Mouse (Mus musculus) MEL (cell line): ENCODE measurements at regions not wholly inside any gene's neighbourhood (a gene's known extent, or its start where the extent isn't known, plus 50 kb on each side); places are given as distances from the start of the nearest gene placed in this dataset.

Experiments used
- DNase-seq: peaks from one replicate; pipeline ENCODE4 v3.0.0; 2011; ENCODE audit warnings: low read depth, low spot score
- H3K27ac ChIP-seq: 2 replicates; pipeline ENCODE4 v1.5.1; 2012; ENCODE audit warnings: low read depth, mild to moderate bottlenecking, control low read depth, low read length, moderate library complexity; ENCODE audit not compliant: control insufficient read depth
- H3K27me3 ChIP-seq, 2 experiments: fragments of 150-350 bp in 1 of 2; sonication (generic) in 1 of 2; 2 replicates each; pipeline ENCODE4 v1.6.1; 2012; ENCODE audit warnings: low read length in 2 of 2, mild to moderate bottlenecking in 2 of 2, improper control_type of control experiment in 1 of 2, moderate library complexity in 1 of 2; ENCODE audit not compliant: insufficient read depth in 2 of 2, control insufficient read depth in 1 of 2
- H3K36me3 ChIP-seq, 2 experiments: 2 replicates each; pipeline ENCODE4 v1.6.1; 2012 to 2014; ENCODE audit warnings: low read length in 2 of 2, improper control_type of control experiment in 1 of 2, inconsistent platforms in 1 of 2, mild to moderate bottlenecking in 1 of 2; ENCODE audit not compliant: insufficient read depth in 2 of 2, control insufficient read depth in 1 of 2
- H3K4me1 ChIP-seq, 2 experiments: fragments of 150-350 bp in 1 of 2; sonication (generic) in 1 of 2; 2 replicates each; pipeline ENCODE4 v1.6.1; 2012; ENCODE audit warnings: low read length in 2 of 2, improper control_type of control experiment in 1 of 2, mild to moderate bottlenecking in 1 of 2; ENCODE audit not compliant: insufficient read depth in 2 of 2, control insufficient read depth in 1 of 2
- H3K4me3 ChIP-seq, 2 experiments: fragments of 150-350 bp in 1 of 2; sonication (generic) in 1 of 2; 2 replicates each; pipeline ENCODE4 v1.5.1; 2012; ENCODE audit warnings: low read depth in 2 of 2, low read length in 2 of 2, mild to moderate bottlenecking in 2 of 2, moderate library complexity in 2 of 2, control low read depth in 1 of 2, improper control_type of control experiment in 1 of 2; ENCODE audit not compliant: control insufficient read depth in 1 of 2, insufficient read depth in 1 of 2
- H3K79me2 ChIP-seq: 2 replicates; pipeline ENCODE4 v1.6.1; 2012; ENCODE audit warnings: mild to moderate bottlenecking, low read length, moderate library complexity; ENCODE audit not compliant: control insufficient read depth, poor library complexity, insufficient read depth
- H3K9ac ChIP-seq: 2 replicates; pipeline ENCODE4 v1.6.1; 2012; ENCODE audit warnings: low read depth, mild to moderate bottlenecking, control low read depth, low read length, moderate library complexity; ENCODE audit not compliant: control insufficient read depth, poor library complexity, severe bottlenecking
- H3K9me3 ChIP-seq: fragments of 150-350 bp; sonication (generic); replicated peaks from 2 replicates; pipeline ENCODE4 v1.6.1; 2012; ENCODE audit warnings: mild to moderate bottlenecking, low read length, improper control_type of control experiment, moderate library complexity; ENCODE audit not compliant: insufficient read depth
- BHLHE40 ChIP-seq: IDR thresholded peaks from 2 replicates; pipeline ENCODE4 v1.6.1; 2012; ENCODE audit warnings: low read depth, mild to moderate bottlenecking, inconsistent platforms, low read length, improper control_type of control experiment, borderline replicate concordance
- ETS1 ChIP-seq: IDR thresholded peaks from 2 replicates; pipeline ENCODE4 v1.6.1; 2012; ENCODE audit warnings: low read depth, mild to moderate bottlenecking, inconsistent platforms, low read length, improper control_type of control experiment, moderate library complexity
- GATA1 ChIP-seq: IDR thresholded peaks from 2 replicates; pipeline ENCODE4 v1.6.1; 2011; ENCODE audit warnings: low read depth, low read length, improper control_type of control experiment
- HCFC1 ChIP-seq: IDR thresholded peaks from 2 replicates; pipeline ENCODE4 v1.6.1; 2012; ENCODE audit warnings: low read depth, mild to moderate bottlenecking, inconsistent platforms, low read length, improper control_type of control experiment, moderate library complexity
- JUND ChIP-seq: IDR thresholded peaks from 2 replicates; pipeline ENCODE4 v1.6.1; 2011; ENCODE audit warnings: low read depth, mild to moderate bottlenecking, improper control_type of control experiment, low read length
- KAT2A ChIP-seq: conservative IDR thresholded peaks from 2 replicates; pipeline ENCODE4 v1.6.1; 2012; ENCODE audit warnings: low read depth, low read length, improper control_type of control experiment, inconsistent platforms
- MEF2A ChIP-seq: IDR thresholded peaks from 2 replicates; pipeline ENCODE4 v1.6.1; 2014; ENCODE audit warnings: low read depth, mild to moderate bottlenecking, inconsistent platforms, low read length, improper control_type of control experiment; ENCODE audit not compliant: poor library complexity, insufficient replicate concordance, severe bottlenecking; ENCODE audit errors: extremely low read depth
- MXI1 ChIP-seq: IDR thresholded peaks from 2 replicates; pipeline ENCODE4 v1.6.1; 2011; ENCODE audit warnings: mild to moderate bottlenecking, low read depth, low read length, improper control_type of control experiment
- MYC ChIP-seq: IDR thresholded peaks from 2 replicates; pipeline ENCODE4 v1.6.1; 2011; ENCODE audit warnings: low read depth, mild to moderate bottlenecking, low read length, improper control_type of control experiment, moderate library complexity
- NELFE ChIP-seq: IDR thresholded peaks from 2 replicates; pipeline ENCODE4 v1.6.1; 2011; ENCODE audit warnings: low read depth, low read length, improper control_type of control experiment
- NRF1 ChIP-seq: IDR thresholded peaks from 2 replicates; pipeline ENCODE4 v1.6.1; 2014; ENCODE audit warnings: low read depth, mild to moderate bottlenecking, inconsistent platforms, low read length, improper control_type of control experiment, moderate library complexity; ENCODE audit not compliant: poor library complexity, insufficient read depth, severe bottlenecking
- POLR2AphosphoS5 ChIP-seq: IDR thresholded peaks from 2 replicates; pipeline ENCODE4 v1.6.1; 2012; ENCODE audit warnings: low read depth, borderline replicate concordance, mild to moderate bottlenecking, inconsistent platforms, low read length, moderate library complexity, mixed read lengths
- RAD21 ChIP-seq: IDR thresholded peaks from 2 replicates; pipeline ENCODE4 v1.6.1; 2011; ENCODE audit warnings: mild to moderate bottlenecking, low read depth, low read length, improper control_type of control experiment
- RCOR1 ChIP-seq: IDR thresholded peaks from 2 replicates; pipeline ENCODE4 v1.6.1; 2012; ENCODE audit warnings: low read depth, mild to moderate bottlenecking, inconsistent platforms, low read length, improper control_type of control experiment
- SMC3 ChIP-seq: IDR thresholded peaks from 2 replicates; pipeline ENCODE4 v1.6.1; 2011; ENCODE audit warnings: low read depth, low read length, improper control_type of control experiment
- TAL1 ChIP-seq: IDR thresholded peaks from 2 replicates; pipeline ENCODE4 v1.6.1; 2012; ENCODE audit warnings: mild to moderate bottlenecking, inconsistent platforms, low read length, moderate library complexity, mixed read lengths
- TBP ChIP-seq: IDR thresholded peaks from 2 replicates; pipeline ENCODE4 v1.8.0; 2011; ENCODE audit warnings: low read depth, low read length, improper control_type of control experiment
- TCF12 ChIP-seq: IDR thresholded peaks from 2 replicates; pipeline ENCODE4 v1.6.1; 2014; ENCODE audit warnings: low read depth, mild to moderate bottlenecking, inconsistent platforms, low read length, improper control_type of control experiment, moderate library complexity
- USF1 ChIP-seq: IDR thresholded peaks from 2 replicates; pipeline ENCODE4 v1.6.1; 2014; ENCODE audit warnings: low read depth, mild to moderate bottlenecking, inconsistent platforms, low read length, improper control_type of control experiment, moderate library complexity
- USF2 ChIP-seq, 2 experiments: IDR thresholded peaks; 2 replicates each; pipeline ENCODE4 v1.6.1; 2011 to 2012; ENCODE audit warnings: improper control_type of control experiment in 2 of 2, low read length in 2 of 2, borderline replicate concordance in 1 of 2, inconsistent platforms in 1 of 2, low read depth in 1 of 2, mild to moderate bottlenecking in 1 of 2; ENCODE audit not compliant: insufficient read depth in 1 of 2
- ZC3H11A ChIP-seq: IDR thresholded peaks from 2 replicates; pipeline ENCODE4 v1.6.1; 2012; ENCODE audit warnings: low read depth, mild to moderate bottlenecking, inconsistent platforms, low read length, improper control_type of control experiment
- ZKSCAN1 ChIP-seq: IDR thresholded peaks from 2 replicates; pipeline ENCODE4 v1.6.1; 2012; ENCODE audit warnings: low read depth, mild to moderate bottlenecking, inconsistent platforms, low read length, improper control_type of control experiment, moderate library complexity
- ZMIZ1 ChIP-seq: IDR thresholded peaks from 2 replicates; pipeline ENCODE4 v1.6.1; 2012; ENCODE audit warnings: low read depth, mild to moderate bottlenecking, inconsistent platforms, low read length, improper control_type of control experiment, moderate library complexity

DNA sequence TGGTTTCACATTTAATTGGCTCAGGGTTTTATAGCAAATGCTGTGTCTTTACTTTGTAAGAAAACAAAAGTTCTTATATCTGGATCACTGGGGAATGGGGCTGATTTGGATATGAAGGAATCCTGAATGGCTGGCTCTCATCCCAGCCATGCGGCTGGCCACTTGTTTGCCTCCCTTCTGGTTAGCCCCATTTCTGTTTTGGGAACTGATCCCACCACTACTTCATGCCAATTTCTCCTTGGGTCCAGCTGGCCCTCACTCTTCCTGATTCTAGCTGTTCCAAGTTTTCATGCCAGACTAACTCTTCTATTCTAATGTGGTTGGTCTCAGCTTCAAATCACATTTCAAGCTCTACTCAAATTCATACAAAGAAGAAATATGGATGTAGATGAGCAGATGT, 5319.6 kb downstream of the 9330182O14Rik start:
- Histone ChIP-seq H3K79me2 (no peaks in the 10 kb centered on the region), H3K36me3 (no peaks in the 10 kb centered on the region), H3K4me1 (no peaks in the 10 kb centered on the region), H3K9ac (no peak overlapping the region), H3K27ac (no peak overlapping the region), H3K4me3 (no peak overlapping the region), H3K9me3 (no peaks in the 10 kb centered on the region), H3K27me3 (no peaks in the 10 kb centered on the region)
- no peak for DNase-seq
- TF ChIP-seq MEF2A (no peak), HCFC1 (no peak), ZKSCAN1 (no peak), USF2 (IDR thresholded peaks at IDR 0.05; ENCODE audit: borderline replicate concordance in 1 of 2, insufficient read depth in 1 of 2, low read depth in 1 of 2, low read length in 2 of 2) (no peak), ZC3H11A (no peak), SMC3 (no peak), JUND (no peak), TAL1 (no peak), MXI1 (no peak), USF1 (no peak), TBP (no peak), GATA1 (no peak), MYC (no peak), ZMIZ1 (no peak), KAT2A (no peak), TCF12 (no peak), ETS1 (no peak), POLR2AphosphoS5 (no peak), BHLHE40 (no peak)

DNA sequence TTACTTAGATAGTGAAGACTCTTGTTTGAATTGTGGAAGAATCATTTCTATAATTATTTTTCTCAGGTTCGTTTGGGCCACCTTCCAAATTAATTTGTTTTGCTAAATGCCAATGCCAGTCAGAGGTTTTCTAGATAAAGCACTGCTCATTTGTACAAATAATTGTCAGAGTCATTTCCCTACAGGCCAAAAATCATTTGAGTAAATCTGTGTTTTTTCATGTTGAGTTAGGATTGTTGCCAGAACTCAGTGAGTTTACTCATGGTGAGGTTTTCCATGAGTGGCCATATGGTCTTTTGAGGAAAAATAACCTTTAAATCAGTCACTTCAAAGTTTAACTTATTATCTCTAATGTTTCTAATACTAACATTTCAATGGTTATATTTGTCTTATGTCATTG, 5336.3 kb downstream of the 9330182O14Rik start:
- Histone ChIP-seq H3K9ac (no peak overlapping the region), H3K79me2 (no peaks in the 10 kb centered on the region), H3K36me3 (no peaks in the 10 kb centered on the region), H3K27me3 (no peaks in the 10 kb centered on the region), H3K4me1 (no peaks in the 10 kb centered on the region), H3K27ac (no peak overlapping the region), H3K4me3 (no peak overlapping the region), H3K9me3 (no peaks in the 10 kb centered on the region)
- no peak for TF ChIP-seq JUND
- no peak for TF ChIP-seq RCOR1
- TF ChIP-seq GATA1: no peak
- no peak for TF ChIP-seq NRF1
- no peak for TF ChIP-seq SMC3
- no peak for TF ChIP-seq NELFE
- TF ChIP-seq RAD21: no peak
- DNase-seq: no peak
